Mouse (Mus musculus) cerebellum, adult 9-10 months (tissue): ENCODE measurements at regions not wholly inside any gene's neighbourhood (a gene's known extent, or its start where the extent isn't known, plus 50 kb on each side); places are given as distances from the start of the nearest gene placed in this dataset.

Experiments used
- DNase-seq: peaks from one replicate; pipeline ENCODE4 v3.0.0; 2022

GRCm38 (mm10) chr12:97915026-97915425, 344.2 kb downstream of the Galc start:
- DNase-seq: no peak

GRCm38 (mm10) chr12:97912730-97913129, 346.5 kb downstream of the Galc start:
- DNase-seq: no peak

- no peak for DNase-seq
Observed at GRCm38 (mm10) chr12:97899266-97899665, 360.0 kb downstream of the Galc start.

GRCm38 (mm10) chr12:97898178-97898577, 361.1 kb downstream of the Galc start:
- no peak for DNase-seq

GRCm38 (mm10) chr12:97895981-97896380, 363.3 kb downstream of the Galc start:
- no peak for DNase-seq

GRCm38 (mm10) chr12:97888801-97889455, 370.3 kb downstream of the Galc start:
- DNase-seq: no peak

- no peak for DNase-seq
Observed at GRCm38 (mm10) chr12:97888291-97888800, 370.9 kb downstream of the Galc start.

GRCm38 (mm10) chr12:97882439-97882838, 376.8 kb downstream of the Galc start:
- no peak for DNase-seq

- peak; percentile 15 for DNase-seq
Observed at GRCm38 (mm10) chr12:97872391-97872790, 386.9 kb downstream of the Galc start.

GRCm38 (mm10) chr12:97862921-97863320, 396.3 kb downstream of the Galc start:
- DNase-seq: no peak

GRCm38 (mm10) chr12:97836202-97836908, 422.9 kb downstream of the Galc start:
- no peak for DNase-seq

- DNase-seq: no peak
Observed at GRCm38 (mm10) chr12:97793364-97794120, 465.7 kb downstream of the Galc start.

GRCm38 (mm10) chr12:97783476-97783875, 475.8 kb downstream of the Galc start:
- DNase-seq: no peak

- no peak for DNase-seq
Observed at GRCm38 (mm10) chr12:97759116-97759515, 500.1 kb downstream of the Galc start.

- DNase-seq: no peak
Observed at GRCm38 (mm10) chr12:97758624-97759023, 500.6 kb downstream of the Galc start.

- DNase-seq: no peak
Observed at GRCm38 (mm10) chr12:97750166-97750565, 509.1 kb downstream of the Galc start.

GRCm38 (mm10) chr12:97740927-97741326, 518.3 kb downstream of the Galc start:
- no peak for DNase-seq

- no peak for DNase-seq
Observed at GRCm38 (mm10) chr12:97732078-97732580, 527.1 kb downstream of the Galc start.

GRCm38 (mm10) chr12:97720554-97720953, 538.7 kb downstream of the Galc start:
- DNase-seq: no peak

- DNase-seq: no peak
Observed at GRCm38 (mm10) chr12:97717812-97718211, 541.4 kb downstream of the Galc start.
